In the genomic region with DNA sequence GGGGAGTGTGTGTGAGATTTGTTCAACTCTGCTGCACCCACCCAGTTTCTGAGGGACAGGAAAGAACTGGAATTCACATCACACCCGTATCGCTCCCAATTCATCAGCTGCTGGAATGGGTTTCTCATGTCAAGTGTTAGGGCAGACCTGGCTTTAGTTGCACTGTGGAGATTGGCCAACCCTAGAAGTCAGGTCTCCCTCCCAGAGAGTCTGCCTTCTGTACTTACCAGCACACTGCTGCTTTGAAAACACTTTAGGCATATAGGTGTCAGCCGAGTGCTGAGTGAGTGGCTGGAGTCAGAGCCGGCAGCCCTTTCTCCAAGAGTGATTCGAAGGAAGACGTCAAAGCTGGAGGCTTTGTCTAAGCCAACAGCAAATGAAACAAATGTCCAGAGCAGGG, we compare ENCODE assay signal across 39 mouse cellular contexts. TPM values are rescaled to one million over a fixed set of nuclear protein-coding genes. Genes with fewer than 3 reads are reported as not detected.
A peak's percentile ranks its signal among the peaks of the same experiment; 100 is the strongest.
DNase-seq lines count a peak whose midpoint lies in the region; ATAC-seq and TF ChIP-seq lines count a peak whose summit lies in the region.
"Had no signal": no experiment of that assay in that cellular context is flagged by ENCODE, and none has a peak within 500 bp of the region (broad histone marks: within the 10 kb centered on the region; RNA-seq: fewer than 3 reads in every experiment).

No protein-coding gene starts in this region.

- no peaks in the 10 kb centered on the region for H3K36me3 ChIP-seq in heart, embryonic 12.5 days
- H3K36me3 ChIP-seq in heart, postnatal 0 days (replicated peaks; ENCODE audit: control insufficient read depth, insufficient read depth, low read length): no peaks in the 10 kb centered on the region
- H3K36me3 ChIP-seq in hindbrain, embryonic 12.5 days: no peaks in the 10 kb centered on the region
- H3K36me3 ChIP-seq: forebrain, embryonic 15.5 days; limb, embryonic 12.5 days; lung, embryonic 15.5 days; stomach, embryonic 15.5 days had no signal

- H3K9ac ChIP-seq in heart, embryonic 12.5 days: no peak overlapping the region
- no peak overlapping the region for H3K9ac ChIP-seq in heart, postnatal 0 days (replicated peaks; ENCODE audit: low read depth, low read length)
- no peak overlapping the region for H3K9ac ChIP-seq in hindbrain, embryonic 12.5 days
- H3K9ac ChIP-seq: forebrain, embryonic 15.5 days; hindbrain, embryonic 14.5 days; limb, embryonic 12.5 days; lung, embryonic 15.5 days; stomach, embryonic 15.5 days had no signal

- intact Hi-C loops in heart, postnatal 25 days (cut with DNase I): no loop called here

- H3K9me3 ChIP-seq in heart, embryonic 12.5 days (replicated peaks): peaks cover 5% of the 10 kb centered on the region; the same call in 1 of the 2 replicates
- no peaks in the 10 kb centered on the region for H3K9me3 ChIP-seq in heart, postnatal 0 days (replicated peaks; ENCODE audit: control insufficient read depth, low read length)
- H3K9me3 ChIP-seq in hindbrain, embryonic 12.5 days (replicated peaks): no peaks in the 10 kb centered on the region
- H3K9me3 ChIP-seq: forebrain, embryonic 15.5 days; limb, embryonic 12.5 days; lung, embryonic 15.5 days; stomach, embryonic 15.5 days had no signal

- peaks cover 33% of the 10 kb centered on the region for H3K4me1 ChIP-seq in heart, embryonic 12.5 days (replicated peaks)
- H3K4me1 ChIP-seq in heart, postnatal 0 days (ENCODE audit: control insufficient read depth, insufficient read depth): peaks cover 11% of the 10 kb centered on the region; the same call in 1 of the 2 replicates
- no peaks in the 10 kb centered on the region for H3K4me1 ChIP-seq in hindbrain, embryonic 12.5 days
- H3K4me1 ChIP-seq: forebrain, embryonic 15.5 days; lung, embryonic 15.5 days; stomach, embryonic 15.5 days had no signal

- no peak for ATAC-seq in heart, embryonic 12.5 days (ENCODE audit: insufficient number of reproducible peaks, low FRiP score)
- peak; percentile 72 for ATAC-seq in heart, postnatal 0 days (ENCODE audit: insufficient read depth, low read depth)
- ATAC-seq in hindbrain, embryonic 12.5 days (ENCODE audit: low FRiP score): no peak
- no peak for ATAC-seq in erythroid progenitor cell, adult 5-6 weeks (replicated peaks; ENCODE audit: low FRiP score, poor library complexity, severe bottlenecking)
- ATAC-seq: activated CD4-positive, CD25-positive, alpha-beta regulatory T cell, adult 4 months; forebrain, embryonic 15.5 days; inflammation-experienced regulatory T-cells, adult 6 months; midbrain, embryonic 16.5 days had no signal

- 39% methylated on average over 6 of the region's 6 CpGs for WGBS in heart, embryonic 12.5 days
- WGBS in heart, postnatal 0 days: 27% methylated on average over 6 of the region's 6 CpGs
- WGBS in hindbrain, embryonic 12.5 days: 84% methylated on average over 6 of the region's 6 CpGs

- no peak for TF ChIP-seq CTCF in heart, postnatal 0 days (IDR thresholded peaks at IDR 0.05; ENCODE audit: low read depth)

- peak; percentile 76 for DNase-seq in cerebellum, adult 11-12 months
- no peak for DNase-seq in cerebellum, adult 11 months
- DNase-seq in heart, postnatal 25 days (ENCODE audit: low spot score): no peak
- DNase-seq in heart, postnatal 0 days (ENCODE audit: low spot score): peak; percentile 28
- DNase-seq in heart, adult 9 months (ENCODE audit: low spot score in 2 of 2): no peak
- DNase-seq: adrenal gland, adult 2 months; adrenal gland, postnatal 36 days; gastrocnemius, postnatal 25 days; kidney, adult 11 months; lung, postnatal 36 days; right cerebral cortex, postnatal 25 days had no signal

- TF ChIP-seq EP300 in heart, postnatal 0 days (IDR thresholded peaks at IDR 0.05; ENCODE audit: low read depth): no peak

- H3K27ac ChIP-seq in heart, embryonic 12.5 days (ENCODE audit: poor library complexity, severe bottlenecking): peak overlapping the region; percentile 29; the same call in 1 of the 2 replicates
- no peak overlapping the region for H3K27ac ChIP-seq in heart, postnatal 0 days (ENCODE audit: low read depth)
- no peak overlapping the region for H3K27ac ChIP-seq in hindbrain, embryonic 12.5 days
- H3K27ac ChIP-seq: forebrain, embryonic 15.5 days; hindbrain, embryonic 14.5 days; limb, embryonic 12.5 days; lung, embryonic 15.5 days; stomach, embryonic 15.5 days had no signal

- H3K4me2 ChIP-seq in heart, embryonic 12.5 days: peak overlapping the region; percentile 4; the same call in 1 of the 2 replicates
- 0 out of 2 replicates have a peak overlapping the region, but pooled peaks have one; percentile 19 for H3K4me2 ChIP-seq in heart, postnatal 0 days (ENCODE audit: low read depth, low read length)
- H3K4me2 ChIP-seq in hindbrain, embryonic 12.5 days (replicated peaks): no peak overlapping the region
- H3K4me2 ChIP-seq: forebrain, embryonic 15.5 days; hindbrain, embryonic 14.5 days; limb, embryonic 12.5 days; liver, embryonic 11.5 days; lung, embryonic 15.5 days; midbrain, embryonic 11.5 days; stomach, embryonic 15.5 days had no signal

- no peak overlapping the region for H3K4me3 ChIP-seq in heart, embryonic 12.5 days
- H3K4me3 ChIP-seq in heart, postnatal 0 days (ENCODE audit: low read depth, low read length): no peak overlapping the region
- H3K4me3 ChIP-seq in hindbrain, embryonic 12.5 days: no peak overlapping the region
- H3K4me3 ChIP-seq: forebrain, embryonic 15.5 days; limb, embryonic 12.5 days; lung, embryonic 15.5 days; stomach, embryonic 15.5 days had no signal

- H3K27me3 ChIP-seq in heart, embryonic 12.5 days (replicated peaks): no peaks in the 10 kb centered on the region
- no peaks in the 10 kb centered on the region for H3K27me3 ChIP-seq in heart, postnatal 0 days (ENCODE audit: control insufficient read depth, insufficient read depth, low read length)
- H3K27me3 ChIP-seq in hindbrain, embryonic 12.5 days: 0 out of 2 replicates have a peak, but pooled peaks cover 3% of the 10 kb centered on the region
- H3K27me3 ChIP-seq: forebrain, embryonic 15.5 days; lung, embryonic 15.5 days had no signal

RNA-seq across cellular contexts. Expression of gene Gm17087, which starts 10.5 kb away (rescaled TPM):
- not detected in 2 replicates for polyA plus RNA-seq in heart, embryonic 12.5 days (2016; fragmentation: Nextera tagmentation; extraction: Ambion mirVana)
- not detected for total RNA-seq in heart, postnatal 25 days (2021)
- total RNA-seq in heart, postnatal 0 days (2014; rRNA removed; ENCODE audit: low replicate concordance): not detected in 2 replicates
- polyA plus RNA-seq in heart, postnatal 0 days (2015; fragmentation: Nextera tagmentation; extraction: Ambion mirVana): not detected in 2 replicates
- not detected in 2 replicates for polyA plus RNA-seq in hindbrain, embryonic 12.5 days (2016; fragmentation: Nextera tagmentation; extraction: Ambion mirVana)
- total RNA-seq in erythroid progenitor cell, adult 5-6 weeks (2015; ENCODE audit: low replicate concordance): not detected in 2 replicates
- total RNA-seq in erythroid progenitor cell, adult 5-6 weeks (2017; ENCODE audit: low replicate concordance): not detected in 2 replicates
- total RNA-seq: adrenal gland, adult 2 months; adrenal gland, postnatal 36 days; CH12.LX; ES-E14; gastrocnemius, adult 18-20 months; gastrocnemius, postnatal 25 days; heart, postnatal 10 days; layer of hippocampus, adult 18-20 months; layer of hippocampus, postnatal 10 days; left cerebral cortex, adult 18-20 months; left cerebral cortex, postnatal 14 days; neutrophil, adult 5-6 weeks had no signal
- polyA plus RNA-seq: adrenal gland, adult 2 months; C2C12; embryonic facial prominence, embryonic 11.5 days; forebrain, embryonic 15.5 days; frontal cortex, adult 2 months; hindbrain, embryonic 14.5 days; kidney, embryonic 14.5 days; limb, embryonic 12.5 days; liver, embryonic 11.5 days; liver, embryonic 16.5 days; lung, embryonic 15.5 days; midbrain, embryonic 11.5 days; midbrain, embryonic 16.5 days; neural tube, embryonic 11.5 days had no signal

RNA-seq across cellular contexts. Expression of gene Pde10a, which starts 31.1 kb away (rescaled TPM):
- polyA plus RNA-seq in heart, embryonic 12.5 days (2016; fragmentation: Nextera tagmentation; extraction: Ambion mirVana): 1.4 and 1.7 TPM in 2 replicates
- 1 to 10 TPM; 2.5 to 4.5 TPM for total RNA-seq in heart, postnatal 25 days (2021)
- total RNA-seq in heart, postnatal 0 days (2014; rRNA removed; ENCODE audit: low replicate concordance): 2.2 and 3.0 TPM in 2 replicates
- 1.3 and 1.5 TPM in 2 replicates for polyA plus RNA-seq in heart, postnatal 0 days (2015; fragmentation: Nextera tagmentation; extraction: Ambion mirVana)
- polyA plus RNA-seq in hindbrain, embryonic 12.5 days (2016; fragmentation: Nextera tagmentation; extraction: Ambion mirVana): 12.4 and 13.9 TPM in 2 replicates
- not detected in 2 replicates for total RNA-seq in erythroid progenitor cell, adult 5-6 weeks (2015; ENCODE audit: low replicate concordance)
- 1.5 TPM in 1 of 2 replicates, not detected in the other for total RNA-seq in erythroid progenitor cell, adult 5-6 weeks (2017; ENCODE audit: low replicate concordance)
- total RNA-seq: neutrophil, adult 5-6 weeks had no signal
- polyA plus RNA-seq: activated CD4-positive, CD25-positive, alpha-beta regulatory T cell, adult 4 months; inflammation-experienced regulatory T-cells, adult 6 months had no signal

Comparison
In these comparisons a context has a peak if more than half of its experiments do, and no peak if none do; other contexts are left out.
1. DNase-seq: peak in cerebellum, adult 11-12 months (single experiment) and heart, postnatal 0 days (single experiment); none in cerebellum, adult 11 months (single experiment), heart, postnatal 25 days (single experiment) and heart, adult 9 months (0 of 2).